Mouse (Mus musculus): ENCODE results near the gene F930015N05Rik.

F930015N05Rik gene

DNA sequence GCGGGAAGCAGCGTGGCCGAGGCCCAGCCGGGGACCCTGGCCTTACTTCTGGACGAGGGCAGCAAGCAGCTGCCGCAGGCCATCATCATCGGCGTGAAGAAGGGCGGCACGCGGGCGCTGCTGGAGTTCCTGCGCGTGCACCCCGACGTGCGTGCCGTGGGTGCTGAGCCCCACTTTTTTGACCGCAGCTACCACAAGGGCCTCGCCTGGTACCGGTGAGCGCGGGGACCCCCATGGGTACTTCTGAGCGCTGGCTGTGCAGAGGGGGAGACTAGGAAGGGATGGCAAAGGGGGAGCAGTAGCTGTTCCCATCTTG lies at the start of gene F930015N05Rik:
F930015N05Rik (minus strand) TSS at position 242 of the 316 bp plus-strand sequence.
- no peak for DNase-seq (ENCODE audit: low spot score in 2 of 2)

DNA sequence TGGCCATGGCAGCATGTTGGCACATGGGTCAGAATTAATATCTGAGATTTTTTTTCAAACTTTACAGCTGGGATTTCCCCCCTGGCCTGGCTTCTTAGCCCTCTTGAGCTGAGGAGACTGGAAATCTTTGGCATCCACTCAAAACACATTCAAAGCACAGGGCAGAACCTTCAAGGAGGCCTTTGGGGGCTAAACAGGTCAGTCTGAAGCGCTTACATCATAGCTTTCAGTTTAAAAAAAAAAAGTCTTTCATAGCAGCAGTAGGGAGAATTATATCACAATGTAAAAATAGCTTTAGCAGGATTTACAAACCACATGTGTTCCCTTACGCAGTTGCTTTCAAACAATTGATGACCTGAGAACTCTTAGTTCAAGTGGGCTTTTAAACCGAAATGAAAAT lies 45.0 kb upstream of the F930015N05Rik start:
- DNase-seq (ENCODE audit: low spot score in 2 of 2), result no peak

DNA sequence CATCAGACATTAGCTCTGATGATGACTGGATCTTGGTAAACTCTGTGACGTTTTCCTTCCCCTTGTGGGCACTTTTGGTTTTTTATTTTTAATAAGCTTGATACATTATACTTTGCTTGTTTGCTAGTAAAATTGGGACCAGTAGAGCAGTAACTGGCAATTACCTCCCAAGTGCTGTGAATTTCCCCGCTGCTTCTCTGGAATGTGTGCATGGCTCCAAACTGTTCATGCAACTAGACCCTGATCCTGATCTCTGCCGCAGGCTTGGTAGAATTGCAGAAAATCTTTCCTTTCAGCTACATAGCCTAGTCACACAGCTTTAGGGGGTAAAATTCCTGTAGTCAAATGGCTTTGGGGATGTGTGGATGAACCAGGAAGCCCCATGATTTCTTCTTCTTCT lies 37.2 kb upstream of the F930015N05Rik start:
- no peak for DNase-seq (ENCODE audit: low spot score in 2 of 2)

DNA sequence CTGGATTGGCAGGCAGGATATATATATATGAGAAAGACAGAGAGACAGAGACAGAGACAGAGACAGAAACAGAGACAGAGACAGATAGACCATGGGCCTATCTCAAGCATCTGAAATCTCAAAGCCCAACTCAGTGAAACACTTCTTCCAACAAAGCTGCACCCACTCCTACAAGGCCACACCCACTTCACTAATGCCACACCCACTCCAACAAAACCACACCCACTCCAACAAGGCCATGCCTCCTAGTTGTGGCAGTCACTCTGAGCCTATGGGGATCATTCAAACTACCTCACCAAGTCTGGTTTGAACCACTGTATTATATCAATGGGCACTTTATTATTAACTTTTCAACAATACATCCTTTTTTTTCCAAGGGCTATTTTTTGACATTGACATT lies 34.2 kb upstream of the F930015N05Rik start:
- DNase-seq (ENCODE audit: low spot score in 2 of 2), result no peak

DNA sequence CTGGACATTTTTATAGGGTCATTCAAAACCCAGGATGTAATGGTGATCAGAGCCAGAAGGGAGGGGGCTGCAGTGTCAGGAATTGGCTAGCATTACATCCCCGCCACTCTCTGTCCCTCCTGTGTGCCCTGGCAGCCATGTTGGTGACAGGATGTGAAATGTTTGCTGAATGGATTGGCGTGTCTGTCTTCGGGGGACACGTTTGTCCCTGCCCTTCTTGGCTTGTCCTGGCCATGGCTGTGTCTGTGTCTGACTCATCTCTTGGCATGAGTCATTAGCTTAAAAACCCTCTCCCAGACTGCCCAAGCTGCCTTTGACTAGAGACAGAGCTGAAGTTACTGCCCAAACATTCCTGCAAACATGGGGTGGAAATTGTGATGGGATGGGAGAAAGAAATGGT lies 32.3 kb upstream of the F930015N05Rik start:
- no peak for DNase-seq (ENCODE audit: low spot score in 2 of 2)

DNA sequence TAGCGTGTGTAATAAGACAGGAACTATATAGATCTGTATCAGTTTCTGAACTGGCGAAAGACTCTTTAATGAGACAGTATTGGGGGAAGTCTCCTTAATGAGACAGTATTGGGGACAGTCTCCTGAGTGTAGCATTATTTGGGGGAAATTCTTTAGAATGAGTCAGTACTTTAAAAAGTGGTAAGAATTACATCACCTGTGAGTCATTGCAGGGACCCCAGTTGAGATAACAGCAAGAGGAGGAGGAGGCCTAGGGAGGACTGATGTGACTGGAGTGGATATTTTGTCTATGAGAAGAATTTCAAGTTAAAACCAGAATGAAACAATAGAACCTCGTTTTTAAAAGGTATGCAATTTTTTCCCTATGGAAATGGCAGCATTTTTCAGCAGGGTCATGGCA lies 25.3 kb upstream of the F930015N05Rik start:
- DNase-seq (ENCODE audit: low spot score in 2 of 2), result no peak

DNA sequence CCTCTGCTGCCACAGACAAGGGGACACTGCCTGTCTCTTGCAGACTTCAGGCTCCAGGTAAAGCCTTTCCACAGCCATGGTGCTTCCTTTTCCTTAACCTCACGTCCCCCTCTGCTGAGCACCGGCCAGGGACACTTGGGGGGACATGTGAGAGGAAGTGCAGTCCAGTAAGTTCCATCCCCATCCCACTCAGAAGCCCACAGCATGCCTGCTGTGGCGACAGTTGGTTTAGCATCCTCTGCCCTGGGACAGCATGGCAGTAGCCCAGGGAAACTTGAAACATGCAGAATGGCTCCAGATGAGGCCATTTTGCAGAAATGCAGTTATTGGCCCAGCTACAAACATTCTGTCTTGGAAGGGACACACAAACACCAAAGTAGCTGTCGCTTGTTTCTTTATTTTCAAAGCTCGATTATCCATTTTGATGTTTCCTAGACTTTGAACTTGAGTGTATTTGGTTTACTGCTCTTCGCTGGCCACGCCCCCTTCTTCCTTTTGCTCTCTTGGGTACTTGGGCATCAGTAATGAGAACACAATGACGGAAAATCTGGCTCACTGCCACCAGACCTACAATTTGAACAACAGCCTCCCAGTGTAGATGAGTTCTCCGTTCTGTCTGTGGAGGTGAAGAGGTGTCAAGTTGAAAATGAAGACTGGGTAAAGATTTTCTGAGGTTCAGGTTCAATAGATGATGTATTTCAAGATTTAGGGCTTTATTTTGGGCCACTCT lies 12.3 kb upstream of the F930015N05Rik start:
- no peak for DNase-seq (ENCODE audit: low spot score in 2 of 2)

DNA sequence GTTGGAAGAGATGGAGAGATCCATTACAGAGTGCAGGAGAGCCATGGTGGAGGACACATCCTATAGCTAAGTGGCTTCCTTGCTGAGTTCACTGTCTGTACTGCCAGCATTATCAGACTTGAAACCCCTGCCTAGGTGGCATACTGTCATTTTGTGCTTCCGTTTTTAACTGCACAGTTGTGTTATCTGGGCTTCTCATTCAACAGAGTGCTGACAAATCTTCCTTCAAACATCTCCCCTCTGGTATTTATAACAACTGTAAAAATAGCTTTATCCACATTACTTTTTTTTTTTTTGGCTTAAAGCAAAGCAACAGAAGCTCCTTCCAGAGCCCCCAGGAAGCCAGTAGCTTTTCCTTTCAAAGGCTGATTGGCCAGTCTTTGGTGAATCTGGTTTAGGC lies 8.8 kb upstream of the F930015N05Rik start:
- no peak for DNase-seq (ENCODE audit: low spot score in 2 of 2)

DNA sequence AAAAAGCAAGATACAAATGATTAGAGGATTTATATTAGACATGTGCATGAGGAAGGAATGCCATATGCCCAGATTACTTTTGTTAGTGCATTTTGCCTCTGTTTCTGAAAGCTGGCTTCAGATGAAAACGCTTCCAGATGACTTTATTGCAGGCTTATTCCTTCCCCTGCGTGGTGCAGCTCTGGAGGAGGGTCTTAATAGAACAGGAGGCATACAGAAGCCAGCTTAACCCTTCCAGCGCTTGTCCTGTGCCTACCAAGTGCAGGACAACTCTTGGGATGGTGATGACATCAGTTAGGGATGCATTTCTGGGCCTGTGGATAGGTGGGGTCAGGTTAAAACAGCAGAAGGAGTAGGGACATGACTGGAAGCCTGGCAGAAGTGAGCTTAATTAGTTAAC lies 6.2 kb upstream of the F930015N05Rik start:
- DNase-seq (ENCODE audit: low spot score in 2 of 2), result no peak

DNA sequence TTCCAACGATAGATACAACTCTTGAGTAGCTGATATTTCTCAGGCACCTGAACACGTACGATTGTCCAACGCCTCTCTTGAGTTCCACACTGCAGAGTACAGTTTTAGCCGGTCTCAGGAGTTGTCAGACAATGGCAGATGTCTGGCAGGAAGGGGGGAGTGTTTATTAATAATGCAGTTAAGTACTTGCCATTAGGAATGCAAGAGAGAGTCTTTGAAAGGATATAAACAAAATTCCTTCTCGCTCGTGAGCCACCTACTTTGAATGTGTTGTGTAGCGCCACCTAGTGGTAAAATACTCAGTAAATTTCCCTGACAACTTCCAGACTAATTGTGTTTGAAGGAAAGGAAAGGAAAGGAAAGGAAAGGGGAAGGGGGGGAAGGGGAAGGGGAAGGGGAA lies 5.7 kb upstream of the F930015N05Rik start:
- DNase-seq (ENCODE audit: low spot score in 2 of 2), result no peak

DNA sequence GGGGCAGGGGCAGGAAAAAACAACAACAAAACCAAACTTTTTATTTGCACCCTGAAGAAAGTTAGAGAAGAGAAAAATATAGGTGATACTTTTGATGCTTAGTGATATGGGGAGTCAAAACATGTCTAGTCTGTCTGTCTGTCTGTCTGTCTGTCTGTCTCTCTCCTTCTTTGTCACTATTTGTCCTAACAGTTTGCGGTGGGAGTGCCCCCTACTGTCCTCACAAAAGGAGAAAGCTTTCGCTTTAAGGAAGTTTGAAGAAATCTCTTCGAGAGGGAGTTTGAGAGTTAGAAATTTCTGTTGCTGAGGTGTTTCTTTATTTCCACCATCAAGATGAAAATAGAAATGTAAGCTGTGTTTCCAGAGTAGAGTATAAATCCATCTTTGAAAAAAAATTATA lies 2.5 kb upstream of the F930015N05Rik start:
- no peak for DNase-seq (ENCODE audit: low spot score in 2 of 2)

DNA sequence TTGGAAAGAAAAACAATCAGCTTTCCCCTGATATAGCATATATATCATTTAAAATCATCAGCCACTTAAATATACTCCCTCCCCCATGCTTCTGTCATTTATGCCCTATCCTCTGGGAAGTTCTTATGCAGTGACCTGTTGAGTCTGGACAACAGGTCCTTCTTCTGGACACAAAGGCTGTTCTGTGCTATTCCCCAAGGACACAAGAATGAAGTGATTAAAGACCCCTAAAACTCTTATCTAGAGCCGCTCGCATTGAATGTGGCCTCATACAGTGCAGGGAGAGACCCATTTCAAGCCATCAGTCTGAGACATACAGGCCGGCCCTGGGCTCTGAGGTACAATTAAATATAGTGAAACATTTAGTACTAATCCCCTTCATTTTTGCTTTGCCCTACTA lies 1.3 kb upstream of the F930015N05Rik start:
- no peak for DNase-seq (ENCODE audit: low spot score in 2 of 2)

DNA sequence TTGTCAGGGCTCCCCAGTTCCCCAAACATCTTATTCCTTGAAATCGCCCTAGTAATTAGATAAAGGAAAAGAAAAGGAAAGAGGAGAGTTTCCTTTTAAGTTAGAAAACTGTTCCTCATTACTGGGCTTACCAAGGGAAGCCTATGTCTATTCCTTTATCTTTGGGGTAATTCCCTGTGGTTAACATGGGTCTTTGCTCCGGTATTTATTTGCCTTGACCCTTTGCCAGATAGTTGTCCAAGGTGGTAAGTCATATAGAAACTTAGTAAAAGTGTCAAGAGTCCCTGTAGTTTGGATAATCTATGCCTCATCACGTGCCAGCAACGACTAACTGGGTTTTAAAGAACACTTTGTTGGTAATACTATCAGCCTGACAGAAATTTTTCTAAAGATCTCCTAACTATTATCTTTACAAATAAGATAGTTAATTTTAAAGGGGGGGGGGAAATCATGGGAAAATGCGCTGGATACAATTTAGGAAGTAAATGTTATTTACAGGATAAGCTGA lies 392 bp upstream of the F930015N05Rik start:
- DNase-seq (ENCODE audit: low spot score in 2 of 2), result no peak

DNA sequence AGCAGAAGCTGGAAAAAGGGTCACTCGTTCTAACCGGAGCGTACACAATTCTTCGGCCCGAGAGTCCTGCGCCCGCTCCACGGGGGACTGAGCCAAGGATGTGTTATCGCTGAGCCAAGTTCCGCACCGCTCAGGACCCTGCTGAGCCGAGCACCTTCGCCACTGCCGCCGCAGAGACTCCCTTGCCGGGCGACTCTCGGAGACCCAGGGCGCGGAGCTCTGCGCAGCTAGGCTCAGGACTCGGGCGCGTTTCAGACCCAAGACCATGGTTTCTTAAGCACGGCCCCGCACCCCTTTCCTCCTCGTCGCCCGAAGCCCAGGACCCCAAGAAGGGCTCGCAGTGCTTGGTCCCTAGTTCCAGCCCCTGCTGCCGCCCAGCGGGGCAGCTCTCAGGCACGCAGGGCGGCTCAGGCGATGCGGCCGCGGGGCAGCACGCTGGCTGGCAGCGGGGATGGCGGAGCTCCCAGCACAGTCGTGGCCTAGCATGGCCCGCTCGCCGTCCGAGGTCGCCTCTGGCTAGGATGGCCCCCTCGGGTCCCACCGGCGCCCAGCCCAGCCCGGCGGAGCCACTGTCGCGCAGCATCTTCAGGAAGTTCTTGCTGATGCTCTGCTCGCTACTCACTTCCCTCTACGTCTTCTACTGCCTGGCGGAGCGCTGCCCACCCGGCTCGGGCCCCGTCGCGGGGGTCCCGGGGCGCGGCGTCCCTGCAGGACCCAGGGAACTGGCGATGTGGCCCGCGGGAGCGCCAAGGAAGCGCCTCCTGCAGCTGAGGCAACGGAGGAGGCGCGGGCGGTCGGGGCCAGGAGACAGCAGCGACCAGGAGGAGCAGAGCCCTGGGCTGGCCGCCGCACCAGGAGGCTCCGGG lies 674 bp downstream of the F930015N05Rik start:
- DNase-seq (ENCODE audit: low spot score in 2 of 2), result no peak

DNA sequence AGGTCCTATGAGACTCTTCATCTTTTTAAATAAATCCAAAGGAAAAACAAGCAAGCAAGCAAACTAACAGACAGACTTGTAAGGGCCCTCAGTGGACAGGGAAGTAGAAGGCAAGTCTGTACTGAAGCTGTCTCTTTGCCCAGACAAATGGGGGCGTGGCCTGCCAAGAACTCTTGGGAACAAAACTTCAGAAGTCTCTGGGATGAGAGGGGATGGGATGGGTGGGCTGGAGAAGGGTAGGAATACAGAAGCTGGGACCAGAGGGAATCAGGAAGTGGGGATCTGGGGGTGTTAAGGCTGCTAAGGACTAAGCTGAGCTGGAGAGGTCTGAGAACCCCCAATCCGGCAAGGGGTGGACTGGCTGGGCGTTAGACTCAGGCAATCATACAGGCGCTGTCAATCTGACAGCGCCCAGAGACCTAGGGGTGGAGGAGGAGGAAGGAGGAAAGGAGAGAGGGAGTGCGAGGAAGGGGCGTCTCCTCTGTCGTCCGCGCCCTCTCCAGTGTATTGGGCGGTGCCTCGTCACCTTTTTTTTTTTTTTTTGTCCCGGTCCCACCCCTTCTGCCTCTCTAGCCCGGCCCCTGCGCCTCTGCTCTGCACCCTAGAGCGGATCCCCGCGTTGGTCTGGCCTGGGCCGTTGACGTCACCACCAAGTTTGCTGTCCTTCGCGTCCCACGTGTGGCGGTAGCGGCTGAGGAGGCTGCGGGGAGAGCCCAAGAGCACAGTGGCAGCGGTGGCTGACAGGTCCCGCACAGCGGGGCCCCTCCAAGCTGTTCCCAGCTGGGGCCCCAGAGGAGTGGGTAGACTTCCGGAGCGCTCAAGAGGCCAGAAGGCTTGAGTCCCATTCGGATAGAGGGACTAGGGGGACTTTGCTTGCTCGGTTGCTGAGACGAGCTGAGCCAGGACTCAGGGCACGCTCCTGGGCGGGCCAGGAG lies 1.6 kb downstream of the F930015N05Rik start, which contains the start of gene Hs3st3a1:
Hs3st3a1 (plus strand) TSS at position 722 of the 935 bp plus-strand sequence.
- no peak for DNase-seq (ENCODE audit: low spot score in 2 of 2)

DNA sequence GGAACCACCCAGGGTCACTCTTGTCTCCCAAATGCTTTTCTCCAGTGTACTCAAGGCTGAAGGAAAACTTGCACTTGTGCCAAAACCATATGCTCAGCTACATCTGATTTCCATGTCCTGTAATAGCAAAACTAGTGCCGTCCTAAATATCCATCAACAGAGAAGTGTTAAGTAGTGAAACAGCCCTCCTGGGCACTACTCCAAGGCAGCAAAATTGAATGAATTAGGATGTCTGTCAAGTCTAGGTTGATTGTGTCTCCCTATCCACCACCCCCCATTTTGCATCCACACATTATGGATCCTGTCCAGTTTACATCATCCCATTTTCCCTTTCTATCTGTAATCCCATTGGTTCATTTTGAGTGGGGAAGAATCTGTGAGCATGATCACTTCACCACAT lies 17.5 kb downstream of the F930015N05Rik start:
- DNase-seq (ENCODE audit: low spot score in 2 of 2), result no peak

DNA sequence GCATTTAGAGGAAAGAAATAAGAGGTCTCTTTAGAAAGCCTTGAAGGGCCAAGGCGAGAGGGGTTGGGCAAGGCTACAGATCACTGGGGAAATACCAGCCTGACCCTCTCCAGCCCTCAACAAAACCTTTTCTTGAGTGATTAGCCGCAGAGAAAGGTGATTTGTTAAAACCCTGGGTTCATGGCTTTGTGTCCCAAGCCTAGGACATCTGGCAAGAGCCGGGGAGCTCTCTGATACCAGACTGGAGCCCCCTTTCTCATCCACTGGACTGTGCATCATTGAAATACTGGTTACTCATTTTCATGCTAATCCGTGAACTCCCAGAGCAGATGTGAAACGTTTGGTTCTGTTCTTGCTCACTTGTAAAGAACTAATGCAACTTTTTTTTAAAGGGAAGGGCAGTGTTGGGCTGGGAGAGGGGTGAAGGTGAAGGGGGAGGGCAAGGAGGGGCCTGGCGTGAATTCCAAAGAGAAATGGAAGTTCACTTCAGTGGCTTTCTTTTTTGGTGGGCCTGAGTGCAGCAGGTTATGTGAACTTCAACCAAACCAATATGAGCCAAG lies 35.8 kb downstream of the F930015N05Rik start:
- no peak for DNase-seq (ENCODE audit: low spot score in 2 of 2)

DNA sequence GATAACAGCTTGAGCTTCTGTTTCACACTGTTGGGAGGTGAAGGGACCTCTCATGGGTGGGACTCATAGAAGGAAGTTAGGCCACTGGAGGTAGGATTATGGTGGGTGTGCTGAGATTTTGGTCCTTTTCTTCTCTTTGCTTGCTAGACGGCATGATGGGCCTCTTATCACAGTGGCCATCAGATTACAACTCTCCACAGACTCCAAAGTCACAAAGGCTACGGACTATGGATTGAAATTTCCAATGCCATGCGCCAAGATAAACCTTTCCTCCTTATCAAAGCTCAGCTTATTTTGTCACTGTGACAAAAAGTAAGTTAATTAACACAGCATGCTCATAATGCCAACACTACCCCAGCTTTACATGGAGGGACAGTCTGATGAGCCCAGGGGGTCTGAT lies 38.8 kb downstream of the F930015N05Rik start:
- DNase-seq (ENCODE audit: low spot score in 2 of 2), result no peak

DNA sequence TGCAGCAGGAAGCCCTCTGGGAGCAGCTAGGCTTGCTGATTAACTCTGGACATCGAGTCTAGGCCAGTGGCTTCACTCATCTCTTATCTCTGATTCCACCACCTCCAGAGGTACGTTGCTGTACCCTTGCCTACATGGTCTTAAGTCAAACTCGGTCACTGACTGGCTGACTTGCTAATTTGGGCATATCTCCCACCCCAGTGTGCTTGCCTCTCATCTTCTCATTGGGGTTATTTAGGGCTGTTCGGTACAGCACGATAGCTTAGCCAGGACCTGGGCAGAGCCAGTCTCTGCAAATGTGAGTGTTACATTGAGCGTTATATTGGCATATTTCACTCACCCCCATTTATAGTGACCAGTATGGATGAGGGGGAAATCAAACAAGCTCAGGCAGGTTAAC lies 39.5 kb downstream of the F930015N05Rik start:
- DNase-seq (ENCODE audit: low spot score in 2 of 2), result no peak

DNA sequence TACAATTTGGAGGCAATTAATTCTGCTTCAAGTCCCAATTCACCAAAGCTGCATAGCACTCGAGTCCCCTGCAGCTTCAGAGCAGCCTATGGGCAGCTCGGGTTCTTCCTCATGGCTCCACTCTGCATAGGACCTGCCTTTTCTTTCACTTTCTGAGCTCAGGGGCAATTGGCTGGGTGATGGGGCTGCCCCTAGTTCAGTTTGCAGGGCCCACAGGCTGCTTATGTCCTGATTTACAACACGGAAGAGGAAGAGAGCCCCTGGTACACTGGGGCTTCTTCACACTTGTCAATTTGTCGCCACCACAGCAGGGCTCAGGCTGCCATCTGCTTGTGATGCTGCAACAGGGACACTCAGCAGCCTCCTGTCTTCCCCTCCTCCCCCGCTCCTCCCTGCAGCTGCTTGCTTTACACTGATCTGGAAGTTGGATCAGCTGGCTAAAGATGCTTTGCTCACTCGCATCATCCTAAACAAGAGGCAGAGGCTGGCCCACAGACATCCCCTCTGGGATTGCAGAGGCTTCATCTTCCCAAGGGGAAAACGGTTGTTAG lies 40.0 kb downstream of the F930015N05Rik start:
- DNase-seq (ENCODE audit: low spot score in 2 of 2), result no peak

DNA sequence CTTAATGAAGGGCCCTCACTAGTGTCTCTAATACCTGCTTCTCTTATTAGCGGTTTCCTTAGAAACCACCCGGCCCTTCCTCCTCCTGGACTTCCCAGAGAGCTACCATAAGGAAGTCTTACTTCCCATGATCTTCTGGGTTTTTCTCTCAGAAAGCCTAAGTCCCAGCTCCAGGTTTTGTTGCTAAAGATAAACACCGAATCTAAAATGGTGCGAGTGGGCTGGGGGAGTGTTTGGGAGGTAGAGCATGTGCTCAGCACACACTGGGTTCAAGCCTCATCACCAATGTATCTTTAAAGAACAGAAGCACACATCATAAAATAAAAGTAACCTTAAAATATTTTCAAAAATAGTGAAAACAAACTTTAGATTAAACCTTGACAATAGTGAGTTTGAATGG lies 50.1 kb downstream of the F930015N05Rik start:
- no peak for DNase-seq (ENCODE audit: low spot score in 2 of 2)

Measured in spleen, postnatal 14 days (tissue).